Mouse (Mus musculus): ENCODE data around the gene Rhbg.
"Not testable (repeated sequence)": the region's sequence is repeated elsewhere in the genome, so short reads cannot be mapped to it uniquely, and the experiment has no call there.

Gene Rhbg

DNA sequence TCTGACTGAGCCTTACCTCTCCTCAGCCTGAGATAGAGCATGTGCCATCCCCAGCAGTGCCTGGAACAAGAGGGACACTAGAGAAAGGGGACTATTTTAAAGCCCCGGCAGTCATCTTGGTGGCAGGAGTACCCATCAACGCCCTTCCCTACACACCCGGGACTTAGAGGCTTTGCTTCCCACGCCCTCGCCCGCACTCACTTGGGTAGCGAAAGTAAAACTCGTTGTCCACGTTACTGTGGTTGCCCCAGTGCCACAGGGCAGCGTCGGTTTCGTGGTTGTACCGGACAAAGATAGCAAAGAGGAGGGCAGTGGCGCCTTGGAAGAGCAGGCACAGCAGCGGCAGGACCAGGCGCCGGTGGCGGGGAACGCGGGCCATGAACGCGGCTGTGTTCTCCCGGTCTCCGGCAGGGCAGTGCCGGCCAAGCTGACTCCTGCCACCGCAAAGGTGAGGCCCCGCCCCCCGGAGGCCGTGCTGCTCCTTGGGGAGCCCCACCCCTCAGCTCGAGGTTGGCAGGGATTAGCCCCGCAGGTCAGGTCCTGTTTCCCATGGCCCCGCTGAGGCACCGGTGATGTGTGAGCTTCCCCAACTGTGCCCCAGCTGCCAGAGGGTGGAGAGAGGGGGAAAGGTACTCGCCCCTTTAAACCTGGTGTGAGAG lies at the start of gene Rhbg:
TSS of gene Rhbg (minus strand) at position 442 of the 659 bp plus-strand sequence.
- no peak for DNase-seq (ENCODE audit: low read depth in 1 of 2, low spot score in 2 of 2)

GRCm38 (mm10) chr3:88299172-88299571 lies 44.7 kb upstream of the Rhbg start:
- no peak for DNase-seq (ENCODE audit: low read depth in 1 of 2, low spot score in 2 of 2)

GRCm38 (mm10) chr3:88297321-88297851 lies 42.9 kb upstream of the Rhbg start:
- no peak for DNase-seq (ENCODE audit: low read depth in 1 of 2, low spot score in 2 of 2)

- DNase-seq (ENCODE audit: low read depth in 1 of 2, low spot score in 2 of 2), result peak; percentile 89
Observed at GRCm38 (mm10) chr3:88296561-88297318, 42.2 kb upstream of the Rhbg start, which contains the start of the genes Tsacc and Cct3. TSS of gene Tsacc (minus strand) at chr3:88296999. TSS of gene Cct3 (plus strand) at chr3:88297116.

GRCm38 (mm10) chr3:88296110-88296560 lies 41.6 kb upstream of the Rhbg start:
- peak in 1 of 2 experiments; percentile 4 for DNase-seq (ENCODE audit: low read depth in 1 of 2, low spot score in 2 of 2)

GRCm38 (mm10) chr3:88295272-88295671 lies 40.8 kb upstream of the Rhbg start:
- DNase-seq (ENCODE audit: low read depth in 1 of 2, low spot score in 2 of 2), result not testable (repeated sequence)

GRCm38 (mm10) chr3:88291970-88292369 lies 37.5 kb upstream of the Rhbg start:
- DNase-seq (ENCODE audit: low read depth in 1 of 2, low spot score in 2 of 2), result no peak

DNA sequence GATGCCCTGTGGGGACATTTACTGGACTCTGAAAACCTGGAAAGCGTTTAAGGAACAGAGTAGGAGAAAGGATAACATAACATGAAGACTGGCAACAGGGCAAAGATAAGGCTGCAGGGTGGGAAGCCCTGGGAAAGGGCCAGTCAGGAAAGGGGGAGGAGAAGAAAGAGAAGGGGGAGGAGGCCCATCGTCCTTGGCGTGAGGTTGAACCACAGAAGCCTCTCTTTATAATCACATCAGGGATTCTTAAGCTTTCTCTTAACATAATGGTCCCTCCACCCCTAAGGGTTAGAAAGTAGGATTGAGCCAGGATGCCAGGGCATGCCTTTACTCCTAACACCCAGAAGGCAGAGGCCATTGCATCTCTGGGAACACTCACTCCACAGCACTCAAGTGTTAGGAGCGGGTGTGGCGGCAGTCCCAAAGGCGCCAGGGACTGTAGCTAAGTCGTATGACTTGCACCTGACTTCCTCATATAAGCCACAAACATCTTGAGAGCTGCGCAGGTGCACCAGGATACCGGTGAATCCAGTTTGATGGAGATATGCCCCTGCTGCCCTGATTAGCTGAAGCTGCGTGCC lies 33.7 kb upstream of the Rhbg start:
- DNase-seq (ENCODE audit: low read depth in 1 of 2, low spot score in 2 of 2), result not testable (repeated sequence)

- DNase-seq (ENCODE audit: low read depth in 1 of 2, low spot score in 2 of 2), result no peak
Observed at GRCm38 (mm10) chr3:88287110-88287509, 32.6 kb upstream of the Rhbg start, which contains the start of gene Gm38392. TSS of gene Gm38392 (minus strand) at chr3:88287210.

GRCm38 (mm10) chr3:88285565-88285895 lies 31.0 kb upstream of the Rhbg start:
- not testable (repeated sequence) for DNase-seq (ENCODE audit: low read depth in 1 of 2, low spot score in 2 of 2)

- not testable (repeated sequence) for DNase-seq (ENCODE audit: low read depth in 1 of 2, low spot score in 2 of 2)
Observed at GRCm38 (mm10) chr3:88284815-88285564, 30.5 kb upstream of the Rhbg start.

DNA sequence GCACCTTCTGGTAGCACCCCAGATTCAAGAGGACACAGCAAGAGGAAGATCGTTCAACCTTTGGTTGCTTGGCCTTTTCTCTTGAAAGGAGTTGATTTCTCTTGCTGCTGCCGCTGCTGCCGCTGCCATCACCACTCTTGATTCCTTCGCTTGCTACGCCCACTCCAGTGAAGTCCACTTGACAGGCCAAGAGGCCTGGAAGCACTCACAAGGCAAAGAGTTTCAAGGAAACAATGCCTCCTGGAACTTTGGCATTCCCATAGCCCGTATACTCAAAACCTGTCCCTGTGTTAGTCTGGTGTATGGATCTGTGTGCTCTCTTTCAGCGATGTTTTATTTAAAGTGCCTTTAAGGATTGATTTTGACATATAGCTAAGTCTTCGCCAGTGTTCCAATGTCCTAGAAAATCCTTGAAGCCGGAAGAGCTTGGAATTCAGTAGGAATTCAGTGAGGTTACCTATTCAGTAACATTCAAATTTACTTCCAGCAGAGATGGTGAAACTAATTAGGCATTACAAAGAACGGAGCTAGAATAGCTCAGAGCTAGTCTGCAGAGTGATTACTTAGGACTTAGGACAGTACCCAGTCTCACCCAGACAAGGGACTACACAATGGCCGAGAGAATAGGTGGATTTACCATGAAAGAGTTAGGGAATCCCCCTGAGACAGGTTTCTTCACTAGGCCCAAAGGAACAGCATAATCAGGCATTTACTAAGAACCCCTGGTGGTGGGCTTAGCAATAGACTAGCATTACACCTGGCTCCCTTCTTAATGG lies 26.8 kb upstream of the Rhbg start:
- not testable (repeated sequence) for DNase-seq (ENCODE audit: low read depth in 1 of 2, low spot score in 2 of 2)

- DNase-seq (ENCODE audit: low read depth in 1 of 2, low spot score in 2 of 2), result no peak
Observed at GRCm38 (mm10) chr3:88280035-88280434, 25.5 kb upstream of the Rhbg start.

DNA sequence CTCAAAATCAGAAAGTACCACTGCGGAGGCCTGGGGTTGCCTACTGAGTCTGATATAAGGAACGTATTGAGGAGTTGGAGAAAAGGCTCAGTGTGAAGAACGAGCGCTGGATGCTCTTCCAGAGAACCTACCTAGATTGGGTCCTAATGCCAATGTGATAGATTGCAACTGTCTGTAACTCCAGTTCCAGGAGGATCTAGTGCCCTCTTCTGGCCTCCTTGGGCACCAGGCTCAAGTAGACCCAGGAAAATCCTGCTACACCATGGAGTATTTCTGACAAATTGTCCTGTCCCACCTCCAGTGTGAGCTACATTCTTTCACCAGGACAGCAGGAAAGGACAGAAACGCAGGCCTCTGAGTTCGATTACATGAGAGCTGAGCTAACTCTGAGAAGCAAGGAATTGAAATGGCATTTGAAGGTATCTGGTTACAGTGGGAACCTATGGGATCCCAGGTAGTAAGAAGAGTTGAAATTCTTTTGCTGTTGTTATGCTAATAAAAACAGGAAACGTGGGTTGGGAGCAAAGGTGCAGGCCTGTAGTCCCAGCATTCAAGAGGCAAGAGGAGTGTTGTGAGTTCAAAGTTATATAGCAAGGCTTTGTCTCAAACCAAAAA lies 22.1 kb upstream of the Rhbg start:
- no peak for DNase-seq (ENCODE audit: low read depth in 1 of 2, low spot score in 2 of 2)

GRCm38 (mm10) chr3:88276121-88276520 lies 21.6 kb upstream of the Rhbg start:
- DNase-seq (ENCODE audit: low read depth in 1 of 2, low spot score in 2 of 2), result no peak

GRCm38 (mm10) chr3:88274002-88274401 lies 19.5 kb upstream of the Rhbg start:
- no peak for DNase-seq (ENCODE audit: low read depth in 1 of 2, low spot score in 2 of 2)

DNA sequence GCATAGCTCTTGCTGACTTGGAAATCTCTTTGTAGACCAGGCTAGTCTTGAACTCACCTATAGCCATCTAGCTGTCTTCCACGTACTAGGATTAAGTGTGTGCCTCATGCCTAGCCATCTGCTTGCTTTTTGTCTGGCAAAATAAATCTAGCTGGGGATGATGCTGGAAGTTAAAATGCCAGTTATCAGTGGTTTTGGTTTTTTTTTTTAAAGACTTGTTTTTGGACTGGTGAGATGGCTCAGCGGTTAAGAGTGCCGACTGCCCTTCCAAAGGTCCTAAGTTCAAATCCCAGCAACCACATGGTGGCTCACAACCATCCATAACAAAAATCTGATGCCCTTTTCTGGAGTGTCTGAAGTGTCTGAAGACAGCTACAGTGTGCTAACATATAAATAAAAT lies 17.4 kb upstream of the Rhbg start:
- no peak for DNase-seq (ENCODE audit: low read depth in 1 of 2, low spot score in 2 of 2)

DNA sequence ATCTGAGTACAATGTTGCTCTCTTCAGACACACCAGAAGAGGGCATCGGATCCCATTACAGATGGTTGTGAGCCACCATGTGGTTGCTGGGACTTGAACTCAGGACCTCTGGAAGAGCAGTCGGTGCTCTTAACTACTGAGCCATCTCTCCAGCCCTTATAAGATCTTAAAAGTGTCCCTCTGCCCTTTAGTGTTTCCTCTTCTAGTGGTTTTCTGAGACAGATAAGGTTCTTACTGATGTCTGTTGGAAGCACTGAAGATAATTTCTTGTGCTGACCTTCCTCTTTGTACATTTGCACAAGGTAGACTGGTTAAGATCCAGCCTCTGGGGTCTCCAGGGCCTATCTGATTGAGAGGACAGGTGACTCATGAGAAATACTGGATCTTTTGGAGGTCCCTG lies 16.8 kb upstream of the Rhbg start:
- not testable (repeated sequence) for DNase-seq (ENCODE audit: low read depth in 1 of 2, low spot score in 2 of 2)

DNA sequence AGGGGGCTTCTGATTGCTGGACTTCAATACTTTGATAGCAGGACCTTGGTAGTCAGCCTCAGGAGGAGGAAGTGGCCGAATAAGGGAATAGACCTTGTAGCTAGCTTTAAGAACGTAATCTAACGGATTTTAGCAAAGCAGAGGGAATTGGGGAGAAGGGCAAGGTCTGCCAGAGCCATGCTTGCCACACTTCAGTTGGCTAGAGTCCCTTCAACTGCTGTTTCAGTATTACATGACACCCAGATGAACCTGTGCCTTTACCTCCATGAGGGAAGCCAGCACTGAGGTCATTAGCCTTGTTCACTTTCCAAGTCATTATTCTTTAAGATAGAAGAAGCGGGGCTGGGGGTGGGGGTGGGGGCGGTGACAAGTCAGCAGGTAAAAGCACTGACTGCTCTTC lies 14.5 kb upstream of the Rhbg start:
- DNase-seq (ENCODE audit: low read depth in 1 of 2, low spot score in 2 of 2), result no peak

DNA sequence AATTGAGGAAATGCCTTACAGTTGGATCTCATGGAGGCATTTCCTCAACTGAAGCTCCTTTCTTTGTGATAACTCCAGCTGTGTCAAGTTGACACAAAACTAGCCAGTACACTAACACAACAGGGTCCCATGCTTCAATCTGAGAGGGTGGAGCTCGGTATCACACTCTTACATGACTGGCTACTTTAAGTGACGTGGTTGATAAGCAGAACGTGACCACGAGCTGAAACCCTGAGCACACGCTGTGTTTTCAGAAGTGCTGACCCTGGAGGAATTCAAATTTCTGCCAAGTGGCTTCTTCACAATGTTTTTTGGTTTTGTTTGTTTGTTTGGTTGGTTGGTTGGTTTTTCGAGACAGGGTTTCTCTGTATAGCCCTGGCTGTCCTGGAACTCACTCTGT lies 13.5 kb upstream of the Rhbg start:
- not testable (repeated sequence) for DNase-seq (ENCODE audit: low read depth in 1 of 2, low spot score in 2 of 2)

All from monocyte, adult 2 months (primary cell).